Mouse (Mus musculus) forebrain, embryonic 14.5 days (tissue): ENCODE results near the gene Fetub. TPM values are rescaled to one million over a fixed set of nuclear protein-coding genes. Genes with fewer than 3 reads are reported as not detected.

Experiments used
- ATAC-seq: fragments of 200-750 bp; cut with Nextera tagmentation; 2 replicates; pipeline ENCODE4 v1.8.0; 2017; ENCODE audit warnings: mild to moderate bottlenecking, moderate library complexity
- DNase-seq: peaks from one replicate; pipeline ENCODE4 v3.0.0-alpha.2; 2015; ENCODE audit warnings: low spot score
- H3K27ac ChIP-seq: fragments of 300-500 bp; sonication (generic); 2 replicates; pipeline ENCODE4 v1.5.1; 2014; ENCODE audit warnings: low read depth, mild to moderate bottlenecking, control low read depth, low read length, moderate library complexity
- H3K27me3 ChIP-seq: fragments of 300-500 bp; sonication (generic); replicated peaks from 2 replicates; pipeline ENCODE4 v1.6.1; 2014; ENCODE audit warnings: low read length, control low read depth, mixed read lengths; ENCODE audit not compliant: control insufficient read depth, insufficient read depth
- H3K36me3 ChIP-seq: fragments of 300-500 bp; sonication (generic); 2 replicates; pipeline ENCODE4 v1.6.1; 2014; ENCODE audit warnings: low read length, control low read depth; ENCODE audit not compliant: control insufficient read depth, insufficient read depth
- H3K4me1 ChIP-seq: fragments of 300-500 bp; sonication (generic); 2 replicates; pipeline ENCODE4 v1.6.1; 2014; ENCODE audit warnings: antibody characterized with exemption, low read length, control low read depth; ENCODE audit not compliant: control insufficient read depth, insufficient read depth
- H3K4me2 ChIP-seq: fragments of 300-500 bp; sonication (generic); 2 replicates; pipeline ENCODE4 v1.6.1; 2014; ENCODE audit warnings: mild to moderate bottlenecking, control low read depth, low read length
- H3K4me3 ChIP-seq: fragments of 300-500 bp; sonication (generic); 2 replicates; pipeline ENCODE4 v1.5.1; 2014; ENCODE audit warnings: low read depth, low read length, control low read depth
- H3K9ac ChIP-seq: fragments of 300-500 bp; sonication (generic); 2 replicates; pipeline ENCODE4 v1.6.1; 2014; ENCODE audit warnings: mild to moderate bottlenecking, low read length, control low read depth, moderate library complexity
- H3K9me3 ChIP-seq: fragments of 300-500 bp; sonication (generic); replicated peaks from 2 replicates; pipeline ENCODE4 v1.6.1; 2016; ENCODE audit warnings: low read length, control low read depth, mixed read lengths; ENCODE audit not compliant: control insufficient read depth
- WGBS: fragments of 180-500 bp; shearing (Covaris S2); extraction: QIAGEN DNeasy Blood & Tissue Kit; methylation state at CpG from one replicate; pipeline ENCODE4 v1.1.7; 2014; 5-methylcytosine and 5-hydroxymethylcytosine counted together
- polyA plus RNA-seq: library from polyadenylated mRNA; unstranded; fragments of >200 nt; fragmentation: Nextera tagmentation; extraction: Ambion mirVana; gene quantifications from 2 replicates; pipeline ENCODE4 v1.2.1, GENCODE M21; 2014

Gene Fetub
- not detected in 2 replicates for polyA plus RNA-seq

DNA sequence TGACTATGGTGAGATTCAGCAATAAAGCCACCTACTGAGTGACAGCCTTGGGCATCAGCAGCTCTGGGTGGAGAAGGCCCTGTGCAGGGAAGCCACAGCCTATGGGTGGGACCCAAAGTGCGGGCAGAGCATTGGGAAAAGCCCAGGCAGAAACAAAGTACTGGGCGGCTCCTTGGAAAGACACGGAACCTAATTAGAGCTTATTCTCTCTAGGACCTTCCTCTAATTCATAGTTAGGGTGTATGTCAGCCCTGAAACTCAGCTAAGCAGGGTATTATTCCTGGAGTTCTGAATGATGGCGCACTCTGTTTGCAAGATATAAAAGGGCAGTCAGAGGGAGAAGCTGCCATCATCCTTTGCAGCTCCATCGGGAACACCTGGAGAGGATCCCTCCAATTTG is at the start of gene Fetub:
TSS of gene Fetub (plus strand) at position 301 of the 400 bp plus-strand sequence.
- no peak for DNase-seq
- no peaks in the 10 kb centered on the region for H3K36me3 ChIP-seq
- no peak within 1 kb of the TSS for H3K4me2 ChIP-seq
- H3K9ac ChIP-seq, result no peak within 1 kb of the TSS
- H3K4me3 ChIP-seq, result no peak within 1 kb of the TSS
- H3K27ac ChIP-seq, result no peak within 1 kb of the TSS
- no peaks in the 10 kb centered on the region for H3K27me3 ChIP-seq
- ATAC-seq, result no peak
- no peaks in the 10 kb centered on the region for H3K4me1 ChIP-seq
- 80% methylated on average over 5 of the region's 5 CpGs for WGBS
- H3K9me3 ChIP-seq, result no peaks in the 10 kb centered on the region

GRCm38 (mm10) chr16:22872397-22872796 is 45.7 kb upstream of the Fetub start:
- 93% methylated on average over 8 of the region's 8 CpGs for WGBS
- no peak overlapping the region for H3K27ac ChIP-seq
- no peak overlapping the region for H3K4me3 ChIP-seq
- H3K9ac ChIP-seq, result no peak overlapping the region
- DNase-seq (no peak), ATAC-seq (no peak)
- no peak overlapping the region for H3K4me2 ChIP-seq
- no peaks in the 10 kb centered on the region for H3K4me1 ChIP-seq
- H3K9me3 ChIP-seq, result no peaks in the 10 kb centered on the region
- peaks cover 63% of the 10 kb centered on the region for H3K36me3 ChIP-seq
- no peaks in the 10 kb centered on the region for H3K27me3 ChIP-seq

DNA sequence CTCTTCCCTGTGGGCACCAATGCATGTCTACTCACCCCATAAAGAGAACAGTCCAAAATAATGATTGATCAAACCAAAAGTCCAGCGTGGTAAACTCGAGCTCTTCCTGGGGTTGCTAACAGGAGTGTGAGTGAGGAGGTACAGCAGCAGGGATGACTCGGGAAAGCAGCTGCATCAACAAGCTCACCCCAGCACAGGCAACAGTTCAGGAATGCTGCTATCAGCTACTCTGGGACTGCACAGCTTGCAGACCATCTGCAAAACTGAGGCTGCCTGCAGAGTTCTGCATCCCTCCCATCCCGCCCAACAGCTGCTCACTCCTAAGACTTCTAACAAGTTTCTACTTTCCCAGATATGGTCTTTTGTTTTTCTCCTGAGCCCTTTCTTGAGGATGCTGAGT is 44.8 kb upstream of the Fetub start:
- no peak overlapping the region for H3K27ac ChIP-seq
- H3K4me3 ChIP-seq, result no peak overlapping the region
- H3K9me3 ChIP-seq, result no peaks in the 10 kb centered on the region
- no peak for DNase-seq
- H3K27me3 ChIP-seq, result no peaks in the 10 kb centered on the region
- H3K4me2 ChIP-seq, result no peak overlapping the region
- WGBS, result 82% methylated on average over 4 of the region's 4 CpGs
- H3K9ac ChIP-seq, result no peak overlapping the region
- H3K4me1 ChIP-seq, result no peaks in the 10 kb centered on the region
- no peak for ATAC-seq
- H3K36me3 ChIP-seq, result peaks cover 54% of the 10 kb centered on the region

GRCm38 (mm10) chr16:22876218-22877043 is 41.7 kb upstream of the Fetub start:
- no peak overlapping the region for H3K4me3 ChIP-seq
- no peaks in the 10 kb centered on the region for H3K27me3 ChIP-seq
- no peak overlapping the region for H3K27ac ChIP-seq
- H3K9me3 ChIP-seq, result no peaks in the 10 kb centered on the region
- 52% methylated on average over 9 of the region's 9 CpGs for WGBS
- ATAC-seq (no peak), DNase-seq (peak; percentile 46)
- peaks cover 23% of the 10 kb centered on the region for H3K36me3 ChIP-seq
- H3K4me1 ChIP-seq, result no peaks in the 10 kb centered on the region
- no peak overlapping the region for H3K9ac ChIP-seq
- no peak overlapping the region for H3K4me2 ChIP-seq

- Histone ChIP-seq H3K27ac (no peak overlapping the region), H3K9me3 (no peaks in the 10 kb centered on the region), H3K4me3 (no peak overlapping the region), H3K9ac (no peak overlapping the region), H3K27me3 (no peaks in the 10 kb centered on the region), H3K4me1 (no peaks in the 10 kb centered on the region), H3K36me3 (peaks cover 9% of the 10 kb centered on the region), H3K4me2 (no peak overlapping the region)
- DNase-seq, result peak; percentile 54
- no peak for ATAC-seq
- 77% methylated on average over 11 of the region's 11 CpGs for WGBS
Observed at GRCm38 (mm10) chr16:22877660-22878390, 40.3 kb upstream of the Fetub start.

GRCm38 (mm10) chr16:22878716-22879115 is 39.4 kb upstream of the Fetub start:
- WGBS, result 72% methylated on average over 7 of the region's 7 CpGs
- no peaks in the 10 kb centered on the region for H3K27me3 ChIP-seq
- DNase-seq (no peak), ATAC-seq (no peak)
- H3K9ac ChIP-seq, result no peak overlapping the region
- no peaks in the 10 kb centered on the region for H3K9me3 ChIP-seq
- H3K4me2 ChIP-seq, result no peak overlapping the region
- no peak overlapping the region for H3K4me3 ChIP-seq
- no peak overlapping the region for H3K27ac ChIP-seq
- H3K4me1 ChIP-seq, result no peaks in the 10 kb centered on the region
- H3K36me3 ChIP-seq, result peaks cover under 1% of the 10 kb centered on the region; the same call in 1 of the 2 replicates

- Histone ChIP-seq H3K4me1 (no peaks in the 10 kb centered on the region), H3K27ac (no peak overlapping the region), H3K4me3 (no peak overlapping the region), H3K9me3 (no peaks in the 10 kb centered on the region), H3K36me3 (no peaks in the 10 kb centered on the region), H3K27me3 (no peaks in the 10 kb centered on the region), H3K4me2 (no peak overlapping the region), H3K9ac (no peak overlapping the region)
- ATAC-seq (no peak), DNase-seq (no peak)
- WGBS, result 55% methylated on average over 7 of the region's 7 CpGs
Observed at GRCm38 (mm10) chr16:22879945-22880595, 38.1 kb upstream of the Fetub start.

- WGBS, result 2% methylated on average over 6 of the region's 6 CpGs
Observed at GRCm38 (mm10) chr16:22880900-22881299, 37.2 kb upstream of the Fetub start.

More at GRCm38 (mm10) chr16:22880900-22881299, 37.2 kb upstream of the Fetub start:
- no peak overlapping the region for H3K27ac ChIP-seq
- H3K9me3 ChIP-seq, result no peaks in the 10 kb centered on the region
- H3K4me2 ChIP-seq, result no peak overlapping the region
- no peak overlapping the region for H3K9ac ChIP-seq
- H3K36me3 ChIP-seq, result no peaks in the 10 kb centered on the region
- peak; percentile 22 for DNase-seq
- H3K27me3 ChIP-seq, result no peaks in the 10 kb centered on the region
- no peaks in the 10 kb centered on the region for H3K4me1 ChIP-seq
- no peak for ATAC-seq
- no peak overlapping the region for H3K4me3 ChIP-seq
